Mouse (Mus musculus) ES-E14 (cell line): ENCODE data around the gene Pex11b.

Experiments used
- HCFC1 ChIP-seq: IDR thresholded peaks from 2 replicates; pipeline ENCODE4 v1.6.1; 2012; ENCODE audit warnings: low read length, inconsistent platforms, borderline replicate concordance; ENCODE audit not compliant: insufficient read depth
- ZNF384 ChIP-seq: IDR thresholded peaks from 2 replicates; pipeline ENCODE4 v1.6.1; 2012; ENCODE audit warnings: low read depth, low read length, inconsistent platforms

DNA sequence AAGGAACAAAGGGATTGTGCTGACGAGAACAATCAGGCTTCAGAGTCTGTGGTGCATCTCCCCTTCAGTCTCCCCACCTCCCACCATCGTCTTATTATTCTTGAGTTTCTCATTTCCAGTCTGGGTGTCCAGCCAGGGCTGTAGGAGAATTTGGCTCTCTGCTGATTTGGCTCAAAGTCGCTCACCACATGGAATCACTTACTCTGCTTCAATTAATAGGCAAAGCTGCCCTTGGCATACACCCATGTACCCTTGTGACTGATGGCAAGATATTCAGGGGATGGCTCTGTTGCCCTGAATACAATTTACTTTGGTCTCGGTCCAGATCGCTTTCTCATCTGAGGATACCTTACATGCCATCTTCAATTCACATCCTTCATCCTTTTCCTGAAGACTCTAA is 31.9 kb upstream of the Pex11b start:
- TF ChIP-seq ZNF384 (no peak), HCFC1 (no peak)
